Mouse (Mus musculus) liver, adult 2 months (tissue): ENCODE measurements around the gene Acads. TPM values are rescaled to one million over a fixed set of nuclear protein-coding genes. Genes with fewer than 3 reads are reported as not detected.
A peak's percentile ranks its signal among the peaks of the same experiment; 100 is the strongest.

Source experiments
- DNase-seq: peaks from one replicate; pipeline ENCODE4 v3.0.0-alpha.2; 2011; ENCODE audit warnings: low read depth, low spot score; ENCODE audit errors: extremely low read depth
- H3K27ac ChIP-seq: fragments of 200-500 bp; replicated peaks from 2 replicates; pipeline ENCODE4 v1.5.1; 2012; ENCODE audit warnings: low read depth, mild to moderate bottlenecking, control low read depth, inconsistent platforms, low read length; ENCODE audit not compliant: insufficient read depth
- H3K27me3 ChIP-seq: fragments of 200-500 bp; 2 replicates; pipeline ENCODE4 v1.6.1; 2012; ENCODE audit warnings: mild to moderate bottlenecking, moderate library complexity, low read length, inconsistent platforms; ENCODE audit not compliant: control insufficient read depth, insufficient read depth
- H3K36me3 ChIP-seq: fragments of 200-500 bp; 2 replicates; pipeline ENCODE4 v1.6.1; 2012; ENCODE audit warnings: low read length, inconsistent platforms; ENCODE audit not compliant: control insufficient read depth, insufficient read depth
- H3K4me1 ChIP-seq: fragments of 200-500 bp; 2 replicates; pipeline ENCODE4 v1.6.1; 2011; ENCODE audit warnings: low read length; ENCODE audit not compliant: control insufficient read depth, insufficient read depth
- H3K4me3 ChIP-seq: fragments of 200-500 bp; 2 replicates; pipeline ENCODE4 v1.5.1; 2011; ENCODE audit warnings: low read depth, mild to moderate bottlenecking, control low read depth, low read length, moderate library complexity; ENCODE audit not compliant: insufficient read depth
- H3K79me2 ChIP-seq: fragments of 200-500 bp; 2 replicates; pipeline ENCODE4 v1.6.1; 2012; ENCODE audit warnings: inconsistent platforms, mild to moderate bottlenecking, low read length, moderate library complexity; ENCODE audit not compliant: control insufficient read depth, insufficient read depth
- H3K9ac ChIP-seq: fragments of 200-500 bp; 2 replicates; pipeline ENCODE4 v1.6.1; 2012; ENCODE audit warnings: low read depth, mild to moderate bottlenecking, control low read depth, inconsistent platforms, low read length
- CTCF ChIP-seq: fragments of 200-500 bp; IDR thresholded peaks from 2 replicates; pipeline ENCODE4 v1.5.1; 2011; ENCODE audit warnings: low read depth, low read length, control low read depth
- POLR2A ChIP-seq: fragments of 200-500 bp; IDR thresholded peaks from 2 replicates; pipeline ENCODE4 v1.6.1; 2011; ENCODE audit warnings: low read length, control low read depth; ENCODE audit not compliant: insufficient read depth; ENCODE audit errors: extremely low read depth
- WGBS: fragments of 180-500 bp; shearing (Covaris S2); methylation state at CpG from one replicate; pipeline ENCODE4 v1.1.7; 2018; 5-methylcytosine and 5-hydroxymethylcytosine counted together
- polyA plus RNA-seq: library from polyadenylated mRNA; depleted of rRNA; stranded (reverse); fragments of >200 nt; gene quantifications from 2 replicates; pipeline ENCODE4 v1.2.3, GENCODE M21; 2012
- total RNA-seq: library from RNA; depleted of rRNA; stranded (reverse); fragments of >200 nt; gene quantifications from 2 replicates; pipeline ENCODE4 v1.2.3, GENCODE M21; 2014

Gene Acads
- total and polyA plus RNA-seq, 2 experiments = 140 to 255 TPM

- Histone ChIP-seq H3K9ac (peak within 1 kb of the TSS; percentile 93), H3K27me3 (no peaks in the 10 kb centered on the region), H3K4me3 (peak within 1 kb of the TSS; percentile 83), H3K4me1 (peaks cover 6% of the 10 kb centered on the region; the same call in 1 of the 2 replicates), H3K79me2 (peaks cover 30% of the 10 kb centered on the region; the same call in 1 of the 2 replicates), H3K36me3 (no peaks in the 10 kb centered on the region), H3K27ac (peak within 1 kb of the TSS; percentile 68)
- under 1% methylated on average over 72 of the region's 78 CpGs for WGBS
- DNase-seq = peak; percentile 85
- TF ChIP-seq CTCF (no peak), POLR2A (peak; percentile 93)
These were observed 39.2 kb upstream of the Acads start, which contains the start of gene Mlec for GRCm38 (mm10) chr5:115158040-115158983. Gene Mlec (minus strand): TSS chr5:115158179.

- Histone ChIP-seq H3K27me3 (no peaks in the 10 kb centered on the region), H3K9ac (peak overlapping the region; percentile 93), H3K36me3 (no peaks in the 10 kb centered on the region), H3K27ac (no peak overlapping the region; the same call in 1 of the 2 replicates), H3K4me3 (peak overlapping the region; percentile 83), H3K4me1 (peaks cover 6% of the 10 kb centered on the region; the same call in 1 of the 2 replicates), H3K79me2 (peaks cover 33% of the 10 kb centered on the region; the same call in 1 of the 2 replicates)
- TF ChIP-seq POLR2A (no peak), CTCF (no peak)
- whole genome bisulfite sequencing = 3% methylated on average over 26 of the region's 26 CpGs
- peak; percentile 15 for DNase-seq
These were observed 37.9 kb upstream of the Acads start for GRCm38 (mm10) chr5:115156933-115157589.

GRCm38 (mm10) chr5:115156401-115156800, 37.3 kb upstream of the Acads start:
- TF ChIP-seq POLR2A (no peak), CTCF (no peak)
- no peak for DNase-seq
- Histone ChIP-seq H3K27ac (no peak overlapping the region), H3K36me3 (no peaks in the 10 kb centered on the region), H3K27me3 (no peaks in the 10 kb centered on the region), H3K4me1 (peaks cover 6% of the 10 kb centered on the region; the same call in 1 of the 2 replicates), H3K79me2 (peaks cover 33% of the 10 kb centered on the region; the same call in 1 of the 2 replicates), H3K9ac (0 out of 2 replicates have a peak overlapping the region, but pooled peaks have one; percentile 10), H3K4me3 (no peak overlapping the region)
- WGBS = 39% methylated on average over 7 of the region's 7 CpGs

GRCm38 (mm10) chr5:115155831-115156230, 36.7 kb upstream of the Acads start:
- TF ChIP-seq POLR2A (no peak), CTCF (no peak)
- H3K27me3 ChIP-seq = no peaks in the 10 kb centered on the region
- 0 out of 2 replicates have a peak overlapping the region, but pooled peaks have one; percentile 12 for H3K27ac ChIP-seq
- peaks cover 33% of the 10 kb centered on the region; the same call in 1 of the 2 replicates for H3K79me2 ChIP-seq
- peaks cover 6% of the 10 kb centered on the region; the same call in 1 of the 2 replicates for H3K4me1 ChIP-seq
- no peak overlapping the region for H3K4me3 ChIP-seq
- H3K9ac ChIP-seq = no peak overlapping the region
- WGBS = 21% methylated on average over 5 of the region's 5 CpGs
- DNase-seq = peak; percentile 72
- peaks cover 1% of the 10 kb centered on the region; the same call in 1 of the 2 replicates for H3K36me3 ChIP-seq

- Histone ChIP-seq H3K9ac (no peak overlapping the region), H3K27ac (no peak overlapping the region), H3K4me3 (no peak overlapping the region), H3K36me3 (peaks cover 8% of the 10 kb centered on the region; the same call in 1 of the 2 replicates), H3K4me1 (peaks cover 6% of the 10 kb centered on the region; the same call in 1 of the 2 replicates), H3K27me3 (no peaks in the 10 kb centered on the region), H3K79me2 (peaks cover 33% of the 10 kb centered on the region; the same call in 1 of the 2 replicates)
- TF ChIP-seq CTCF (no peak), POLR2A (no peak)
- 65% methylated on average over 13 of the region's 13 CpGs for WGBS
- no peak for DNase-seq
These were observed 36.0 kb upstream of the Acads start for GRCm38 (mm10) chr5:115155156-115155631.
